Mouse (Mus musculus): ENCODE measurements at regions not wholly inside any gene's neighbourhood (a gene's known extent, or its start where the extent isn't known, plus 50 kb on each side); places are given as distances from the start of the nearest gene placed in this dataset.

- H3K27me3 ChIP-seq = no peaks in the 10 kb centered on the region
- ATAC-seq (ENCODE audit: insufficient number of reproducible peaks, low FRiP score, low TSS enrichment, low read depth) = no peak
- peaks cover 4% of the 10 kb centered on the region; the same call in 1 of the 2 replicates for H3K4me1 ChIP-seq
- H3K27ac ChIP-seq (replicated peaks) = no peak overlapping the region
- no peak overlapping the region for H3K9ac ChIP-seq
- no peaks in the 10 kb centered on the region for H3K9me3 ChIP-seq (replicated peaks)
- no peak overlapping the region for H3K4me2 ChIP-seq (replicated peaks)
- 62% methylated on average over 3 of the region's 3 CpGs for WGBS
- H3K4me3 ChIP-seq (replicated peaks) = no peak overlapping the region
- no peaks in the 10 kb centered on the region for H3K36me3 ChIP-seq
Observed at GRCm38 (mm10) chr10:117579210-117579609, 50.1 kb upstream of the Cpm start.

- 82% methylated on average over 4 of the region's 4 CpGs for WGBS
Observed at GRCm38 (mm10) chr10:117578696-117579146, 50.6 kb upstream of the Cpm start.

GRCm38 (mm10) chr10:117577970-117578695 lies 51.2 kb upstream of the Cpm start:
- 93% methylated on average over 4 of the region's 4 CpGs for WGBS

More at GRCm38 (mm10) chr10:117578696-117579146, 50.6 kb upstream of the Cpm start:
- H3K9ac ChIP-seq = no peak overlapping the region
- no peaks in the 10 kb centered on the region for H3K36me3 ChIP-seq
- H3K4me2 ChIP-seq (replicated peaks) = no peak overlapping the region
- H3K27me3 ChIP-seq = no peaks in the 10 kb centered on the region
- no peaks in the 10 kb centered on the region for H3K9me3 ChIP-seq (replicated peaks)
- no peak overlapping the region for H3K27ac ChIP-seq (replicated peaks)
- no peak for ATAC-seq (ENCODE audit: insufficient number of reproducible peaks, low FRiP score, low TSS enrichment, low read depth)
- H3K4me3 ChIP-seq (replicated peaks) = no peak overlapping the region
- peaks cover 3% of the 10 kb centered on the region; the same call in 1 of the 2 replicates for H3K4me1 ChIP-seq

GRCm38 (mm10) chr10:117576881-117577730 lies 52.2 kb upstream of the Cpm start:
- no peak for ATAC-seq (ENCODE audit: insufficient number of reproducible peaks, low FRiP score, low TSS enrichment, low read depth)
- Histone ChIP-seq H3K27ac (replicated peaks) (no peak overlapping the region), H3K4me2 (replicated peaks) (no peak overlapping the region), H3K9ac (no peak overlapping the region), H3K4me3 (replicated peaks) (no peak overlapping the region), H3K36me3 (no peaks in the 10 kb centered on the region), H3K9me3 (replicated peaks) (no peaks in the 10 kb centered on the region), H3K4me1 (peaks cover 3% of the 10 kb centered on the region; the same call in 1 of the 2 replicates), H3K27me3 (no peaks in the 10 kb centered on the region; the same call in 1 of the 2 replicates)
- 87% methylated on average over 8 of the region's 8 CpGs for WGBS

More at GRCm38 (mm10) chr10:117577970-117578695, 51.2 kb upstream of the Cpm start:
- Histone ChIP-seq H3K36me3 (no peaks in the 10 kb centered on the region), H3K4me1 (no peaks in the 10 kb centered on the region), H3K9me3 (replicated peaks) (no peaks in the 10 kb centered on the region), H3K4me3 (replicated peaks) (no peak overlapping the region), H3K27me3 (no peaks in the 10 kb centered on the region), H3K4me2 (replicated peaks) (no peak overlapping the region), H3K27ac (replicated peaks) (no peak overlapping the region), H3K9ac (no peak overlapping the region)
- no peak for ATAC-seq (ENCODE audit: insufficient number of reproducible peaks, low FRiP score, low TSS enrichment, low read depth)

- no peaks in the 10 kb centered on the region for H3K36me3 ChIP-seq
- no peaks in the 10 kb centered on the region; the same call in 1 of the 2 replicates for H3K27me3 ChIP-seq
- H3K27ac ChIP-seq (replicated peaks) = no peak overlapping the region
- H3K9ac ChIP-seq = no peak overlapping the region
- H3K4me3 ChIP-seq (replicated peaks) = no peak overlapping the region
- WGBS = 87% methylated on average over 10 of the region's 10 CpGs
- H3K4me2 ChIP-seq (replicated peaks) = no peak overlapping the region
- peaks cover 10% of the 10 kb centered on the region for H3K4me1 ChIP-seq
- H3K9me3 ChIP-seq (replicated peaks) = no peaks in the 10 kb centered on the region
- no peak for ATAC-seq (ENCODE audit: insufficient number of reproducible peaks, low FRiP score, low TSS enrichment, low read depth)
Observed at GRCm38 (mm10) chr10:117576154-117576859, 53.0 kb upstream of the Cpm start.

GRCm38 (mm10) chr10:117575404-117576153 lies 53.7 kb upstream of the Cpm start:
- H3K9me3 ChIP-seq (replicated peaks) = no peaks in the 10 kb centered on the region
- H3K4me1 ChIP-seq = peaks cover 16% of the 10 kb centered on the region
- H3K27ac ChIP-seq (replicated peaks) = no peak overlapping the region
- no peak overlapping the region for H3K9ac ChIP-seq
- H3K27me3 ChIP-seq = peaks cover 4% of the 10 kb centered on the region
- 57% methylated on average over 14 of the region's 14 CpGs for WGBS
- no peaks in the 10 kb centered on the region for H3K36me3 ChIP-seq
- H3K4me2 ChIP-seq (replicated peaks) = no peak overlapping the region
- H3K4me3 ChIP-seq (replicated peaks) = no peak overlapping the region
- no peak for ATAC-seq (ENCODE audit: insufficient number of reproducible peaks, low FRiP score, low TSS enrichment, low read depth)

- Histone ChIP-seq H3K4me2 (replicated peaks) (no peak overlapping the region), H3K9me3 (replicated peaks) (no peaks in the 10 kb centered on the region), H3K9ac (no peak overlapping the region), H3K27me3 (peaks cover 7% of the 10 kb centered on the region), H3K27ac (replicated peaks) (no peak overlapping the region), H3K4me1 (peaks cover 16% of the 10 kb centered on the region), H3K4me3 (replicated peaks) (no peak overlapping the region), H3K36me3 (no peaks in the 10 kb centered on the region)
- WGBS = 74% methylated on average over 3 of the region's 3 CpGs
- no peak for ATAC-seq (ENCODE audit: insufficient number of reproducible peaks, low FRiP score, low TSS enrichment, low read depth)
Observed at GRCm38 (mm10) chr10:117574915-117575314, 54.4 kb upstream of the Cpm start.

- 88% methylated on average over 6 of the region's 6 CpGs for WGBS
- Histone ChIP-seq H3K36me3 (no peaks in the 10 kb centered on the region), H3K4me1 (peaks cover 16% of the 10 kb centered on the region), H3K9ac (no peak overlapping the region), H3K27ac (replicated peaks) (no peak overlapping the region), H3K27me3 (peaks cover 13% of the 10 kb centered on the region), H3K4me3 (replicated peaks) (no peak overlapping the region), H3K4me2 (replicated peaks) (no peak overlapping the region), H3K9me3 (replicated peaks) (no peaks in the 10 kb centered on the region)
- no peak for ATAC-seq (ENCODE audit: insufficient number of reproducible peaks, low FRiP score, low TSS enrichment, low read depth)
Observed at GRCm38 (mm10) chr10:117574056-117574727, 55.1 kb upstream of the Cpm start.

GRCm38 (mm10) chr10:117573596-117573850 lies 55.8 kb upstream of the Cpm start:
- WGBS = 89% methylated on average over 3 of the region's 3 CpGs
- Histone ChIP-seq H3K9me3 (replicated peaks) (no peaks in the 10 kb centered on the region), H3K36me3 (no peaks in the 10 kb centered on the region), H3K27me3 (peaks cover 13% of the 10 kb centered on the region), H3K9ac (no peak overlapping the region), H3K27ac (replicated peaks) (no peak overlapping the region), H3K4me1 (peaks cover 16% of the 10 kb centered on the region), H3K4me3 (replicated peaks) (no peak overlapping the region), H3K4me2 (replicated peaks) (no peak overlapping the region)
- ATAC-seq (ENCODE audit: insufficient number of reproducible peaks, low FRiP score, low TSS enrichment, low read depth) = no peak

- peaks cover 16% of the 10 kb centered on the region for H3K4me1 ChIP-seq
- peaks cover 13% of the 10 kb centered on the region for H3K27me3 ChIP-seq
- no peaks in the 10 kb centered on the region for H3K36me3 ChIP-seq
- no peaks in the 10 kb centered on the region for H3K9me3 ChIP-seq (replicated peaks)
- no peak overlapping the region for H3K27ac ChIP-seq (replicated peaks)
- H3K4me2 ChIP-seq (replicated peaks) = no peak overlapping the region
- WGBS = 48% methylated on average over 13 of the region's 13 CpGs
- no peak overlapping the region for H3K4me3 ChIP-seq (replicated peaks)
- H3K9ac ChIP-seq = no peak overlapping the region
- no peak for ATAC-seq (ENCODE audit: insufficient number of reproducible peaks, low FRiP score, low TSS enrichment, low read depth)
Observed at GRCm38 (mm10) chr10:117572746-117573595, 56.3 kb upstream of the Cpm start.
